Mouse (Mus musculus) adrenal gland, postnatal 4 days (tissue): ENCODE measurements around the gene Usp25. TPM values are rescaled to one million over a fixed set of nuclear protein-coding genes. Genes with fewer than 3 reads are reported as not detected.

Experiments used
- DNase-seq, 2 experiments: peaks; one replicate each; pipeline ENCODE4 v3.0.0; 2021 to 2022; ENCODE audit warnings: low spot score in 2 of 2, mixed read lengths in 2 of 2
- long read RNA-seq, 2 experiments: library from polyadenylated mRNA; stranded (forward); transcript quantifications; one replicate each; pipeline ENCODE4 v2.0.0; 2021
- total RNA-seq, 2 experiments: library from RNA; stranded (reverse); gene quantifications; 2 replicates each; pipeline ENCODE4 v1.2.3; 2021

Usp25 gene
- total RNA-seq: 10 to 100 TPM; 51.3 to 54.0 TPM
- long read RNA-seq, experiment 1, full-length matches to known transcripts: 4 of 10 reads
- long read RNA-seq, experiment 1, partial matches to known transcripts: 4 of 10 reads
- long read RNA-seq, experiment 1, other reads (novel, unspliced or antisense): 2 of 10 reads
- long read RNA-seq, experiment 2, full-length matches to known transcripts: 8 of 29 reads
- long read RNA-seq, experiment 2, partial matches to known transcripts: 18 of 29 reads
- long read RNA-seq, experiment 2, other reads (novel, unspliced or antisense): 3 of 29 reads

GRCm38 (mm10) chr16:77013427-77014320 is at the start of gene Usp25:
Usp25 (plus strand) TSS chr16:77013706.
- DNase-seq: peak; percentile 86 to 87

DNA sequence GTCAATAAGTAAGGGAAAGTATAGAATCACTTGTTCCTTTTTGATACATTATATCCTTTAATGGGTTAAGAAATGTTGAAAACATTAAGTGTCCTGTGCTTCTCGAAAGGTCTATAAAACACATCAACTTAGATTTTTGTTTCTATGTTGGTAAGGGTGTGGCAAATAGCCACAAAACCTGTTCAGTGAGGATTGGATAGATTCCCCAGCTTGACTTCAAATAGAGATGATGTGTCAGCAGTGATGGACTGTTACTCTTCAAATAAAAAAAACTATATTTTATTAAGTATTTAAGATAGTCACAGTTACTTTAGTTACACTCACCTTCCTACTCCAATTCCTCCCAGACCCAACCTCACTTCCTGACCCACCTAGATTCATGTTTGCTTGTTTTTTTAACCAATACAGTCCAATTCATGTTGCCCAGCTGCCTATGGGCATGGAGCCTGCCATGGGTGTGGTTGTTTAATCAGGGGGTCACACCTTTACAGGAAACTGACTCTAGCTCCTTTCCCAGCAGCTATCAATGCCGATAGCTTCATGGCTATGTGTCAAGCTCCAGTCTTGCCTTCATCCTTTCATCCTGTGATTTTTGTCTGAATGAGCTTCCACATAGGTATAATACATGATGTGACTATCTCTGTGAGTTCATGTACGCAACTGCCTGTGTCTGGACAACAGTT is 45.8 kb upstream of the Usp25 start:
- DNase-seq: no peak

- no peak for DNase-seq
Observed at GRCm38 (mm10) chr16:76971211-76971610, 42.3 kb upstream of the Usp25 start.

GRCm38 (mm10) chr16:76976787-76977430 is 36.6 kb upstream of the Usp25 start:
- DNase-seq: no peak

GRCm38 (mm10) chr16:76983696-76984095 is 29.8 kb upstream of the Usp25 start:
- DNase-seq: no peak

DNA sequence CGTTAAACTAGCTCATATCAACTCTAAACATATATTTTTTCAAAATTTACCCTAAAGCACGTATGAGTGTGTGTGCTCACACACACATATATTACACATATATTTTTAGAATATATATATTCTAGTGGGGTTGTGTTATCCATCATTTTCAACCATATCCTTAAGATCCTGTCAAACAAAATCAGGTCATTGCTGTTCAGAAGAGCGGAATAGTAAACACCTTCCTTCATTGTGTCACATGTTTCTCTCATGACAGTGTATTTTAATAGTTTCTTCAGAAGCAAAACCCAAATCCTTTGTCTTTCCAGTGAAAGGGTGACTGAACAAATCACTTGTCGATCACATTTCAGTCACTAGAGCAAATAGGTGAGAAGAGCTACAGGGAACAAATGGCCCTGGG is 25.8 kb upstream of the Usp25 start:
- no peak for DNase-seq

DNA sequence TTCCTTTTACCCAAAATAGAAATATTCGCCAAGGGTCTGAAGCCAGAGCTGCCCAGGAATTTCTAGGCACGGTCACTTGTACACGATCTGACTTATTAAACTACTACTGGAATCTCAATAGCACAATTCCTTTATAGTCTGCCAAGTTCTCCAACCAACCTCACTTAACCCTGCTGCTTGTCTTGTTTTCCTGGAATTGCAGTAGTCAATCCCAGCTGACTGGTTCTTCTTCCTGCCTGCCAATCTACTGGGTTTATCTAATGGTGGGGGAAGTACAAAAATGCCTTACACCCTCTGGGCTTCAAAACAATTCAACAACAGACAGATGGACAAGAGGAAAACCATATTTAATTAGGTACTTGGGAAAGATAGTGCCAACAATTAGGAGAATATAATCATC is 9.6 kb upstream of the Usp25 start:
- no peak for DNase-seq

GRCm38 (mm10) chr16:77009173-77009572 is 4.3 kb upstream of the Usp25 start:
- no peak for DNase-seq

- DNase-seq: no peak
Observed at GRCm38 (mm10) chr16:77014321-77015211, 1.1 kb downstream of the Usp25 start.

DNA sequence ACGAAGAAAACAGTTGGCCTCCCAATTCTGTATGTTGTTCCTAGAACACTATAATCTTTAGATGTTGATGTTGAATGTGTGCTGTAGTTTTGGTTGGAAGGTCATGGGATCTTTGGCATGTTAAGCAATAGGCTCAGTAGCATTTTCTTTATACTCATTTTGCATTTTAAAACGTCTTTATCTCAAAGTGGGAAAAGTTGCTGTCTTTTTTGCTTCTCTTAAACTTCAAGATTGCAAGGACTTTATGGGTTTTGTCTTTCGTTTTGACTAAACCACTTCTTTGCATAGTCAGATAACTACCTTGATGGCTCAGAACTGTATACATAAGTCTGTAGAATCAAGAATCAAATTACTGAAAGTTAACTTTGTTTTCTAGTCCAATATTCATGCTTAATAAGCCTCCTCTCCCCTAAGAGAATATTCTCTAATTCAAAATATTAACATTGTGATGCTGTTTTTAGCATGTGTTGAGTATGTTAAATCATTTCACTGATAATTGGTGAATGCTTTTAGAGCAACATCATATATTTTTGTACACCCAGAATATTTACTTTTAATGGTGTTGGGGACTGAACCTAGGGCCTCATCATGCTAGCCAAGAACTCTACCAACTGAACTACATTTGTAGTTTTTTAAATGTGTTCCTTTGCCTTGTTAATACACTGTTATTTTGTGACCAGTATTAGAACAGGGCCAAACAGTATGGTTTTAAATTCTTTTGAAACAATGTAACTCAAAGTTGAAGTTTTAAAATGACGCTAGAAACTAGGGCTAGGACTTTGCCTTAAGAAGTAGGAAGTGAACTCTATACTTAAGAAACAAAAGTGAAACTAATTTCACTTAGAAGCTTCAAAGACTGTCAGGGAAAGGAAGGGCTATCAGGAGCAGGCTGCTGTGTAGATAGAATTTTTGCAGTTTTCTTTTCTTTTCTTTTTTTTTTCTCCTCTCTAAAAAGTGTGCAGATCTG is 2.2 kb downstream of the Usp25 start:
- DNase-seq: no peak

GRCm38 (mm10) chr16:77017931-77018330 is 4.4 kb downstream of the Usp25 start:
- no peak for DNase-seq

- no peak for DNase-seq
Observed at GRCm38 (mm10) chr16:77020190-77020589, 6.7 kb downstream of the Usp25 start.

DNA sequence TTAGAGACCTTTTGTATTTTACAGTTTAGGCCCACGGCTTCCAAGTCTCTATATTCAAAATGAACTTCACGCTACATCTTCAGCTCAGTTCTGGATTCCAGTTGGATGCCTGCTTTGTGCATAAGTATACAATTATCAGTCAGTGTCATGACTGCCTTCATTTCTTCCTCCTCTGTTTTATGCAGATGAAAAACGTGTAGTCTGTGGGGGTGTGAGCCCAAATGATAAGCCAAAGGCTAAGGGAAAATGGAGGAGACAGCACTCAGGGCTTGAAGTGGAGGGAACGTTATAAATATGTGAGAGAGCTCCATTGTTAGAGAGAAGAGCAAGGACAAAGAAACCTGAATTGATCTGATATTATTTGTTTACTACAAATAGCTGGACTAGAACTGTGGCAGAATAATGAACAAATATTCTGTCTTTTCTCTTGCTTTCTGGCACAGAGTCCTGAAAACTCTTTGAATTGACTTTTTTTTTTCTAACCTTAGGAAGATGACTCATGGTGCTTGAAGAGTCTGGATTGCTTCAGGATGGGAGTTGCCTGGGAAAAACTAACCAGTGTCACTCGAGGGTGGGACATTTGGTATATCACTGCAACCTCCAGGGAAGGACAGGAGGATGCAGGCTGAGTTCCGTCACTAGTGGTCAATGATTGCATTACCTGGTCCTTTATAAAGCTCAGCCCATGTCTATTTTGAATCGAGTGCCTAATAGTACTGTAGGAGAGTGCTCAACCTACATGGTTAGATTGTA is 10.3 kb downstream of the Usp25 start:
- DNase-seq: no peak

GRCm38 (mm10) chr16:77026099-77026498 is 12.6 kb downstream of the Usp25 start:
- DNase-seq: no peak

DNA sequence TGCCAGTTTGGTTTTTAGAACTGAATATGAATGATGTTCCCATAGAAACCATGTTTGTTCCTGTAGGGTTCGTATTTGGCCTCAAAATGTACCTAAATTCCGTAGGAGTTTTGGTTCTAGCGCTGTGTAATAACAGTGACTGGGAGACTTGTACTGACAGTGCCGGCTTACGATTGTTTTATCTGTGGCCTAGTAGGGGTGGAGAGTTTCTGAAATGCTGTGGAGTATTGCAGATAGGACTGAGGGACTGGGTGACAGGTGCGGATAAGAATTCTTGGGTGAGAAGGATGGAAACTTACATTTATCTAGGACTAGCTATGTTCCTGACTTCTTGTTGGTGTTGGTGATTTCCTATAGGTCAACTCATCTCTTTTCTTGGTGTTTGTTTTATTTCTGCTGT is 13.4 kb downstream of the Usp25 start:
- no peak for DNase-seq

DNA sequence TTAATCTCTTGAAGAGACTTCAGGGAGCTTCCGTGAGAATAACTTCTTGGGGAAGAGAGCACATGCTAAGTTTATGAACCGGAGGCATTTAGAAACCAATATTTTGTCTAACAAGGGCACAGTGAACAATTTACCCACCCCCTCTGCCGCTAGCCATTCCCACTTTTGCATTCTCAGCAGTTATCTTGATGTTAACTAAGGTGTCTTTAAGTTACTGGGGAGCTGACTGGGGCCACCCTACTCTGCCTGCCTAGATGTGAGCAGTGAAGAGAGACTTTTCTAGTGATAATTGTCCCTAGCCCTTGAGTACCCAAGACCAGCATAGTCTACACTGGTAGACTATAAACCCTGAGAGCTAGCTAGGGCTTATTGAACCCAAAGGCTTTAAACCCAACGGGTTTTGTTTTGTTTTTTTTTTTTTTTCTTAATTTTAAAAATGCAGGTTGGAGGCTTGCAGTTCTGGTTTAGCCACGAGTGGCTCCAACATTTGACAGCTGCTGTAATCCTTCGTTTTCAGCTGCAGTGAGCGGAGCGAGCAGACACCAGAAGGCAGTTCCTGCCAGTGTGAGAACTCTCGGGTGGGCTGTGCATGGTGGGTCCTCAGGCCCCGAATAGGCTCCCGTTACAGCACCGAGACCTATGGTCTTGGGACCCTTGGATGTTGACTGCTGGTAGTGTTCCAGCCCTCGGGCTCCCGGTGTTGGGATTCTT is 14.6 kb downstream of the Usp25 start:
- DNase-seq: no peak

- DNase-seq: no peak
Observed at GRCm38 (mm10) chr16:77028687-77029417, 15.3 kb downstream of the Usp25 start.
